Mouse (Mus musculus) left cerebral cortex, adult 2 months (tissue): ENCODE measurements around the gene Smyd3. TPM values are rescaled to one million over a fixed set of nuclear protein-coding genes. Genes with fewer than 3 reads are reported as not detected.

Experiments used
- DNase-seq, 2 experiments: peaks; one replicate each; pipeline ENCODE4 v3.0.0; 2021 to 2022; ENCODE audit warnings: low spot score in 2 of 2, mixed read lengths in 1 of 2; ENCODE audit errors: extremely low spot score in 1 of 2
- H3K27ac ChIP-seq: fragments of 200-600 bp; 2 replicates; pipeline ENCODE4 v1.8.1; 2022
- H3K4me3 ChIP-seq: fragments of 200-600 bp; 2 replicates; pipeline ENCODE4 v1.8.1; 2022
- CTCF ChIP-seq: fragments of 200-600 bp; IDR thresholded peaks from 2 replicates; pipeline ENCODE4 v1.8.1; 2022; ENCODE audit warnings: antibody characterized with exemption, mild to moderate bottlenecking, moderate library complexity
- intact Hi-C: fragments of 180-260 bp; cut with DNase I; formaldehyde crosslinking; loops from one replicate; pipeline ENCODE4 v1.15.1; 2025
- total RNA-seq, 2 experiments: library from RNA; stranded (reverse); gene quantifications; 2 replicates each; pipeline ENCODE4 v1.2.3; 2021

Gene Smyd3
- total RNA-seq, 2 experiments from 2014 or later: 25.0 to 25.6 TPM

DNA sequence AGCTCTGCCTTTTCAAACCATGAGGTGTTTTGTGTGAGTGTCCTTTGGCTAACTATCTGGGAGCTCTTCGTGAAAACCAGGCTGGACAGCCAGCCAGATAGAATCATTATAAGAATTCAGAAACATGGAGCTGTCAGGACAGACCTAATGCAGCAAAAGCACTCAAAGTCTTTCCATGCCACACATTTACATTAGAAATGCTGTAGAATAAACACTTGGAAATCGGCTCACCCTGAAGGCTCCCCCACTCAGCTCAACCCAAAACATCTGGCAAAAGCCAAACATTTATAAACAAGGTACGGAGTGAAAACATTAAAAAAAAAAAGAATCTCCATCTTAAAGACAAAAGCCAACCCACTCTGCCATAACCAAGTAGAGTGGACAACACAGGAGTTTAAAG is 391.6 kb downstream of the Smyd3 start:
- TF ChIP-seq CTCF: no peak
- intact Hi-C loops: no loop called here
- no peak for DNase-seq
- Histone ChIP-seq H3K27ac (no peak overlapping the region), H3K4me3 (no peak overlapping the region)

GRCm38 (mm10) chr1:179122476-179123229 is 395.2 kb downstream of the Smyd3 start:
- Histone ChIP-seq H3K4me3 (no peak overlapping the region), H3K27ac (no peak overlapping the region)
- intact Hi-C loops: no loop called here
- no peak for DNase-seq
- TF ChIP-seq CTCF: no peak

- no peak for TF ChIP-seq CTCF
- DNase-seq: no peak
- H3K4me3 ChIP-seq: no peak overlapping the region
- intact Hi-C loops: no loop called here
- H3K27ac ChIP-seq: no peak overlapping the region
Observed at GRCm38 (mm10) chr1:179120217-179120966, 397.4 kb downstream of the Smyd3 start.

DNA sequence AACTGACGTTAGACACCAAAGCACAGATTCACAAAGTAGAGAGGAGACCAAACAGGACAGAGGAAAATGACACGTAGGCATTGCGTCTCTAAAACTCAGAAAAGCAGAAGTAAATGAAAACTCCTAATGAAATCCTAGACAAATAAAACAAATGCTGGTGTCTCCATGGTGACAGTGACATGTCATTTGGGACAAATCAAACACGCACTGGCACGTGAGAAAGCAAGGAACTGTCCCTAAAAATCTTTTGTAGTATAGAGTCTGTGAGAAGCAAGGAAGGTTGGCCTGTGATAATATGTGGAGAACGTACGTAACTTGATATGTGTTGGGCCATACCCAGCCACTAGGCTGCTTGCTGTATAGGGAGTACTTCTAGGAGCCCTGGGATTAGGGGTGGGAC is 399.2 kb downstream of the Smyd3 start:
- intact Hi-C loops: no loop called here
- TF ChIP-seq CTCF: no peak
- no peak overlapping the region for H3K27ac ChIP-seq
- no peak for DNase-seq
- H3K4me3 ChIP-seq: no peak overlapping the region

DNA sequence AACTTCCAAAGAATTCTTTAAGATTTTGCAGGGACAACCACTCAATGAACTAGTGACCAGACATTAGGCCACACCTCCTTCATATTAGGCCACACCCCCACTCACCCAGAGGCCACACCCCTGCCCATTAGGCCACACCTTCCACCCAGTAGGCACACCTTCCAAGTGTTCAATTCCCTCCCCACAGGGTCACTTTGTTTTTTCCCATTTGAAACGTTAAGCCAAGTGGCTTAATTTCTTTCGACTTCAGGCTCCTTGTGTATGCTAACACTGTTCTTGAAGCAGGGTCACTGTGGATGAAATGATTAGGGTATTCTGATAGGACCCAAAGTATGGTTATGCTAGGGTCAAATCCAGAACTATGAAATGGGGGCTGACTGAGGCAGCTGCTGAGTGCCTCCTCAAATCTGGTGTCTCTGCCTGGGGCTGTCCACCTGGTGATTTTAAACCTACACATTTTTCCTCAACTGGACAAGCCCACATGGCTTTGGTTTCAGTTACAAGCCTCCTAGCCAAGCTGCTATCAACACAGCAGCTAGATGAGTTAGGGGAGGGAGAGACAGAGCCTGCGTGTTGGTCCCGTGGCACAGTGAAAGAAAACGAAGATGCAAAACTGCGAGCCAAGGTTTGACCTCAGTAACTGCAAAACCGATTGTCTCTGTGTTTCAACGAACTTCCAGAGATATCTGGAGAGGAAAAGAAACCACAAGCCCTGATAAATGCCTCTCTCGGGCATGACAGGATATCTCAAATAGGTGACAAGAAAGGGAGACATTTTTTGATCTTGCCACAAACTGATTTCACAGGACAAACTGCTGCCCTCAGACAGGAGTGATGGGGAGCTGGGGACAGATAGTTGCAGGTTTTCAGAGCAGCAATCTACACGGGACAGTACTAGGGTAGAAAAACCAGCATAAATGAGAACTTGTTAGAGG is 400.8 kb downstream of the Smyd3 start:
- no peak for TF ChIP-seq CTCF
- intact Hi-C loops: no loop called here
- DNase-seq: no peak
- no peak overlapping the region for H3K27ac ChIP-seq
- no peak overlapping the region for H3K4me3 ChIP-seq

DNA sequence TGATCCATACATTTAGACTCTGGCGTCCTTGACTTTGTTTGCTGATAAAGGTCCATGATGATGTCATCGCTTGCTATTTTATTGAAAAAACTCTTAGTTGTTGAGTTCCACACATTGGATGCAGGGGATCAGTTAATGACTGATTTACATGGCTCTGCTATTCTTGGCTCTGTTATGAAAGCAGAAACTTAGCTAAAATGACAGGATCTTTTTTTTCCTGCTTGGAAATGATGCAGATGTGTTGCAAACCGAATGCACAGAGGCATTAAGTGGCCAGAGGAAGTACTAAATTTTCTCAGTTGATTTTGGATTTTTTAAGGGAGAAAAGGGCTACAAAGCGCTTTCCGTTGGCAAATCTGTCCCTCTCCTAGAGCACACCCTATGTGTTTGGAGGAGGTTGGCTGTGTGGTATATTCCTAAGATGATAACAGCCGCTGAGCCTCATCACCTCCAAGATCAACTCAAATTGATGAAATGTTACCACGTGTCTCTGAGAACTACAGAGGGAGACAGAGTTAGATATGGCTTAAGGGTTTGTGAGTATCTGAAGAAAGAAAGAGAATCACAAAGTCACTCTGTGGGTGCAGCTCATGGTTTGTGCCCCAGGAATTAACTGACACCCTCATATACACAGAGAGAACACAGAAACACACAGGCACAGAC is 402.9 kb downstream of the Smyd3 start:
- TF ChIP-seq CTCF: no peak
- intact Hi-C loops: no loop called here
- H3K4me3 ChIP-seq: no peak overlapping the region
- H3K27ac ChIP-seq: no peak overlapping the region
- DNase-seq: no peak

GRCm38 (mm10) chr1:179114385-179114784 is 403.5 kb downstream of the Smyd3 start:
- Histone ChIP-seq H3K27ac (no peak overlapping the region), H3K4me3 (no peak overlapping the region)
- intact Hi-C loops: no loop called here
- no peak for TF ChIP-seq CTCF
- DNase-seq: no peak

GRCm38 (mm10) chr1:179108759-179109158 is 409.1 kb downstream of the Smyd3 start:
- Histone ChIP-seq H3K4me3 (no peak overlapping the region), H3K27ac (no peak overlapping the region)
- no peak for TF ChIP-seq CTCF
- no peak for DNase-seq
- intact Hi-C loops: no loop called here

DNA sequence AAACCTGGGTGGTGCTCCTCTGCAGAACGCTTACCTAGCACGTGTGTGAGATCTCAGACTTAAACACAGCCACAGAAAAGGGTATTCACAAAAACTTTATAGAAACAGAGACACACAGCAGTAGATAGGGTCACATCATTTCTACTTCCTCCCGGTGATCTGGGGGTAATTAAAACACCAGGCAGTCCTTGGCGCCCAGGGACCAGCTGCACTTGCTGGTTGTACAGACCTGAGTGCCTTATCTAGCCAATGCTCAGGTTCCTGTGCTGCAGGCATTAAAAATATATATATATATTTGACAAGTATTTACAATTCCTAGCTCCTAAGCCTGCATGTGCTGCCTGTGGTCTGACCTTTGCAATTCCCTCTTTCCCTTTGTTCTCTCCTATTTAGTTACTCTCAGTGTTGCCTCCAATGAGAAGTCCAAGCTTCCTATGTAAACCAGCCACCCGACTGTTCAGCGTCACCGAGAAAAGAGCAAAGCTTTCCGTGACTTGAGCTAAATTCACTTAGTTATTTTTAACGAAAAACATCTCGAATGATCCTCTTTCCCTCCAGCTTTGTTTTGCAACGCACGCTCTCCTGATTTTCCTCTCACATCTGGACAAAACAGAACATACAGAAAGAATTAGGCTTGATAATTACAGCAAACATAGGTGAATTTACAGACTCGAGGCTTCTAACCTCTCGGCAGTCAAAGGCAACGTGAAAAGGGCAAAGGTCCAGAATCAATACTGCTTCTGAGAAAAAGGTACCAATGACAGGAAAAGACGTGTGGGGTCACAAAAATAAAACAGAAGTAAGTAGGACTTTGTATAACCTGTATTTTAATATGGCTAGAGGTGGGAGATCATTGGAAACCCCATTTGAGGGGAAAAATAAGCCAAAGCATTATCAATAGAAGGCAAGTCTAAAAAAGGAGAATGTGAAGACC is 409.8 kb downstream of the Smyd3 start:
- TF ChIP-seq CTCF: no peak
- DNase-seq: no peak
- Histone ChIP-seq H3K4me3 (no peak overlapping the region), H3K27ac (no peak overlapping the region)
- intact Hi-C loops: no loop called here

DNA sequence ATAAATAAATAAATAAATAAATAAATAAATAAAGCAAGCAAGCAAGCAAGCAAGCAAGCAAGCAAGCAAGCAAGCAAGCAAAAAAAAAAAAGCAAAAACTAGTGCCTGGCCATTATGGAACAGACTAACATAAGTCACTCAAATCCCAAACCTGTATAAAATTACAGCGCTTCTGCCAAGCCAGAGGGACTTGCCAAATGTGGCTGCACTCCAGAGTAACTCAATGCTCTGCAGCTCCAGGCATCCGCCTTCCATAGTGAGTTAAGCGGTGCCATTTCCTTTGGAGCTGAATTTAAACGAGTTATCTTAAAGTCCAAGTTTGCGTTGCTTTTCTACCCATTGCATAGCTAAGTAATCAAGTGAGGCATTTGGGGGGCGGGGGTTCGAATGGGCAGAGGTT is 410.6 kb downstream of the Smyd3 start:
- no peak for TF ChIP-seq CTCF
- Histone ChIP-seq H3K4me3 (no peak overlapping the region), H3K27ac (no peak overlapping the region)
- intact Hi-C loops: no loop called here
- no peak for DNase-seq
